Mouse (Mus musculus) gastrocnemius, postnatal 14 days (tissue): ENCODE results near the gene Rbms2. TPM values are rescaled to one million over a fixed set of nuclear protein-coding genes. Genes with fewer than 3 reads are reported as not detected.

ENCODE experiments used
- DNase-seq: peaks from one replicate; pipeline ENCODE4 v3.0.0; 2021; ENCODE audit warnings: mixed read lengths
- intact Hi-C: fragments of 180-260 bp; cut with DNase I; formaldehyde crosslinking; loops from one replicate; pipeline ENCODE4 v1.15.1; 2025; ENCODE audit warnings: low total_unique reads
- total RNA-seq, 2 experiments: library from RNA; stranded (reverse); gene quantifications; 2 replicates each; pipeline ENCODE4 v1.2.3; 2021

The Rbms2 gene
- total RNA-seq, 2 experiments from 2014 or later = 55.2 to 57.9 TPM

DNA sequence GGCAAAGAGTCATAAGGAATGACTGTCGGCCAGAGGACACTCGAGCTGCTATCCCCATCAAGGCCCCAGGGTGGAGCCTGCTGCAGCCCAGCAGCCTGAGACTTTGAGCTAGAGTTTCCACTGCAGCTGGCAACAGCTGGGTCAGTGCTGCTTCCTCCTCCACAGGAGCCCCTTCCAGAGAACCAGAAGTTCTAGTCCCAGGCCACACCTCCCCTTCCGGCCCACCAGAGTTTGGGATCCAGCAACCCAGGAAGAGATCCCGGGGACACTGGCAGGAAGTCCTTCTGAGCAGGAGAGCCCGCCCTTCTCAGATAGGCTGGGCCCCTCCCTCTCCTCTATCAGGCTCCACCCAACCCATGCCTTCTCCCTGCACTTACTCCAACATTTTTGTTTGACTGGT, 30.5 kb downstream of the Rbms2 start:
- peak; percentile 90 for DNase-seq
- intact Hi-C loops = loop anchor here (10.0 kb wide), 1 partner anchor 55 kb away; the partner anchor contains the start of gene Baz2a

- intact Hi-C loops = loop anchor here (10.0 kb wide), 1 partner anchor 54 kb away; the partner anchor contains the start of gene Baz2a
- DNase-seq = no peak
These were observed 31.2 kb downstream of the Rbms2 start for GRCm38 (mm10) chr10:128148789-128149365.

DNA sequence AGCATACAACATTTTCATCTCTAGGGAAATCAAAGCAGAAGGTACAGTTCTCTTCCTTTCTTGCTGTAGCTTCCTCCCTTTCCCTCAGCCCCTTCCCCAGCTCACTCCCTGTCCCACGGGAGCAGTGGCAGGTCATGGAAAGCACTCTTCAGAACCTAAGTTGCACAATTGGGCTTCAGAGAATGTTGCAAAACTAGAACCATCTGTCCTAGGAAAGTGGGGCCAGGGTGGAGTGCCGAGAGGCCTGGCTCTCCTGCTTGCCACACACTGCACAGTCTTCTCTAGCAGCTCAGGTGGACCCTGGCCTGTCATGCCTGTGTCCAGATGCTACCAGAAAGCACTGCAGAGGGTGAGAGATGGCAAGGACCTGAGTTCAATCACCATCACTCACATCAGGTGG, 35.1 kb downstream of the Rbms2 start:
- DNase-seq = no peak
- intact Hi-C loops = loop anchor here (5.0 to 10.0 kb wide), 2 partner anchors 42 to 50 kb away; partner anchors contain the start of gene Baz2a

DNA sequence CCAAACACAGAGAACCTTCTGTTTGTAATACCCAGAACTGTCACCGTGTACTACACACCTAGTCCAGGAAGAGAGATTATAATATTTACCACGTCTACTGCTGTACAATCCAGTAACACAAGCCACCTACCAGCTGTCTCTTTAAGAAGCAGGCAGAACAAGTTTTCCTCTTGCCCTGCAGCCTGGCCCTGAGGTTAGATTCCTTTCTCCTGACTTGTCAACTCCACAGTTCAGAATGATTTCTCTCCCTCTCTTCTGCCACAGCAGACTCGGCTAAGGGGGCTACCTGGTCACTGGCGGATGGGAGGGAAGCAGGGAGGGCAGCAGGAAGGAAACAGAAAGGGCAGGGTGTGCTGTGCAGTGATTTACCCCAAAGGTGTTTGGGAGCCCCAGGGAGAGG, 36.4 kb downstream of the Rbms2 start:
- DNase-seq = no peak
- intact Hi-C loops = loop anchor here (5.0 to 10.0 kb wide), 2 partner anchors 44 to 49 kb away; partner anchors contain the start of gene Baz2a

DNA sequence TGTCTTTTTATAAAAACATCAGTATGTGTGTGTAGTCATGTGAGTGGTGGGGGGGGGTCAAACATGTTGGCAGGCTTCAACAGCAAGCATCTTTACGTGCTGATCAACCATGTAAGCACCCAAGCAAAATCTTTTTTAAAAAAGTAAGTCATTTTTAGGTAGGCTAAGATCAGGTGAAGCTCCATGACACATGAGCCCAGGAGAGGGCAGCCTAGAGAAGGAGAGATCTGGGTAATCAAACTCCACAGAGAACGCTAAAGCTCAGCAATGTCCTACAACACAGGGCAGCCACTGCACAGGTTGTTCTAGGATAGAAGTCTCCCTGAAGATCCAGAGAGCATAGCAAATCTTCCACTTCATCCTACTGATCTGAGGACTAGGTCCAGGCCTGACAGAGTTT, 37.9 kb downstream of the Rbms2 start:
- DNase-seq = no peak
- intact Hi-C loops = loop anchor here (5.0 to 10.0 kb wide), 2 partner anchors 45 to 47 kb away; partner anchors contain the start of gene Baz2a

DNA sequence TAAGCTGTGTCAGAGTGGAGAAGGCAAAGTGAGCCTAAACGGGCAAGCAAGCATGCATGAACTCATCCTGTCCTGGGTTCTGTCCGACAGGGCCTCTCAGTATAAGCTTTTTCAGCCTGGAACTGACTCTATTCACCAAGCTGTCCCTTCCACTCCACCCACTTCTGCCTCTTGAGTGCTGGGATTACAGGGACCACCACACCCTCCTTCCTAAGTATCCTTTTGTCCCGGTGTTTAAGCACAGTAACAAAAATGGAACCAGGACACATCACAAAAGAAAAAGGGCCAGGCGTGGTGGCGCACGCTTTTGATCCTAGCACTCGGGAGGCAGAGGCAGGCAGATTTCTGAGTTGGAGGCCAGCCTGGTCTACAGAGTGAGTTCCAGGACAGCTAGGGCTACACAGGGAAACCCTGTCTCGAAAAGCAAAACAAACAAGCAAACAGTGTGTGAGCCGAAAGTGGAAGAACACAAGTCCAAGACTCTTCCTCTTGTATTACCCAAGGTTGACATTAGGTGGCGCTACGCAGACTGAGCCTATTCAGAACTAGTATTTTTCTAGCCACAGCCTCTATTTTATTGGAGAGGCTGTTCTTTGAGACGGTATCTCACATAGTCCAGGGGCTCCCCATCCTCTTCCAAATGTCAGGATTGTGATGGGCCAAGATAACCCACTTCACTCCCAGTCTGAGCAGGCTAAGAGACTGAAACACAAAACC, 39.7 kb downstream of the Rbms2 start:
- DNase-seq = no peak
- intact Hi-C loops = loop anchor here (5.0 to 10.0 kb wide), 2 partner anchors 46 to 47 kb away; partner anchors contain the start of gene Baz2a

DNA sequence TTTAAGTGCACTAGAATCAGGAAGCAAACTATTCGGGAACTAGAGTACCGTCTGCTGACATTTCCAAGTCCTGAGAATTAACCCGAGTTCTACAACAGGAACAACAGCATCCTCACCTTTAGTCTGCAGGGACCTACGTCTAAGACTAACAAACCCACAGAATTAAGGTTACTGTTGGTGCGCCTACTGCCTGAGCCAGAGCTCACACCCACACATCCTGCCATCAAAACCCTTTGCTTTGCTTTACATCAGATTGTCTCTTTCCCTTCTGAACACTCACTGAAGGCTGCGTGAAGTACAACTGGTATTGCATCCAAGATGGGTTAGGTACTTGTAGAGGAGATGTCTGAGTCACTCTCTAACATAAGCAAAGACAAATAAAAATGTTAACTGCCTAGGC, 44.7 kb downstream of the Rbms2 start:
- intact Hi-C loops = no loop called here
- DNase-seq = no peak

DNA sequence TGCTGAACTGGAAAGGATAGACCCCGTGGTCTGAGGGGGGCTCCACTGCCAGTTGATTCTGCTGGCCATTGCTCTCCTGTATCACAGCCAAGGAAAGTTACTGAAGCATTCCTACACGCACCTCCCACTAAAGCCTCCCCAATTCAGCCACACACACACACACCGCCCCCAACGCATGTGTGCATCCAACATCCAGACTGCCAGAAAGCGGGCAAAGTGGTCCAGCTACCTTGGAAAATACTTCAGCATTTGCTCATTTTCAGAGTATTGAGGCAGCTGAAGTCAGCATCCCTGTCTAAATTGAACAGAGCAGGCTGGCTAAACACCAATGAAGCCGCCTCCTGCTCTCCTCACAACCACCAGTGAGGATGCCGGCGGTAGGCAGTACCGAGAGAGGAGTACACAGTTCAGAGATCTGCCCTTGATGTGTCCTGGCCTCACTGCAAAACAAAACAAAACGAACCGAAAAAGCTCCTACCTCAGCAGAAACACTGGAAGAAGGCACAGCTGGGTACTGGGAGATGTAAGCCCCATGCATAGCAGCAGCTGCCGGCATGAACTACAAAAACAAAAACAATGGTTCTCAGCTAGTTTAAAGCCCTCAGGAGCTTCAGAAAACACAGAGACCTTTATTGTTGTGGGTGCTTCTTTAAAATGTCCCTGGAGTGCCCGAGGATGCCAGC, 46.3 kb downstream of the Rbms2 start:
- no peak for DNase-seq
- intact Hi-C loops = no loop called here

DNA sequence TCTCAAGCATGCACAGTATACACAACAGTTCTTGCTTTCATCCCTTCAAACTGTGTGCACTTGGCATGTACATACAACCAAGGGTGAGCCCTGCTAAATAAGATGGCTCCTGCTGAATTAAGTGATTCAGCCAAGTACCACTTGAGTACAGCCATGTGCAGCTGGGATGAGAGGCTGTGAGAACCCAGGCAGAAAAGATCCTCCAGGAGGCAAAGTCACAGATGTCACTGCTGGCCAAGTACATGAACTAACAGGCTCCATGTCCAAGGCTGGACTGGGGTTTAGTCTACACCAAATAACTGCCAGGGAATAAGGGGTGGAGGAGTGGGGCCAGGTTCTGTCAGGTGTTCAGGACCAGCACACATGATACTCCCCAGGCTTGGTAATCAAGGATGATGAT, 48.3 kb downstream of the Rbms2 start:
- intact Hi-C loops = no loop called here
- DNase-seq = no peak

- intact Hi-C loops = no loop called here
- no peak for DNase-seq
These were observed 48.8 kb downstream of the Rbms2 start for GRCm38 (mm10) chr10:128131297-128131696.

GRCm38 (mm10) chr10:128128143-128128542, 52.0 kb downstream of the Rbms2 start:
- intact Hi-C loops = no loop called here
- no peak for DNase-seq

GRCm38 (mm10) chr10:128127497-128127896, 52.6 kb downstream of the Rbms2 start:
- no peak for DNase-seq
- intact Hi-C loops = no loop called here

DNA sequence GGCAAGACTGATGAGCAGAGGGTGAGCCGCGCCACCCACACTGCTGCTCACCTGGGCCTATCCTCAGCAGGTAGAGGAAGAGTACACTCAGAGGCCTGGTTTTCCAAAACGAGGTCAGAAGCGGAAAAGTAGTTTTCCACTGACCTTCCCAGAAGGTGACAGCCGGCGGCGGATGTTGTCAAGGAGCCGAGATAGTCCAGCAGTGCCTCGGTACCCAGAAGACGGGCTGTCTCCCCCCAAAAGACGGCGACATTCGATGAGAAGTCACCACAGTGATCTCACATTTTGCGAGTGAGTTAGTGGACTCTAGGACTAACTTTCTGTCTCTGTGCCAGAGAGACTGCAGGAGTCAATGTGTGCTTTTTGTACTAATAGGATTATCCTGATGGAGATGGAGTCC, 54.1 kb downstream of the Rbms2 start:
- no peak for DNase-seq
- intact Hi-C loops = no loop called here

DNA sequence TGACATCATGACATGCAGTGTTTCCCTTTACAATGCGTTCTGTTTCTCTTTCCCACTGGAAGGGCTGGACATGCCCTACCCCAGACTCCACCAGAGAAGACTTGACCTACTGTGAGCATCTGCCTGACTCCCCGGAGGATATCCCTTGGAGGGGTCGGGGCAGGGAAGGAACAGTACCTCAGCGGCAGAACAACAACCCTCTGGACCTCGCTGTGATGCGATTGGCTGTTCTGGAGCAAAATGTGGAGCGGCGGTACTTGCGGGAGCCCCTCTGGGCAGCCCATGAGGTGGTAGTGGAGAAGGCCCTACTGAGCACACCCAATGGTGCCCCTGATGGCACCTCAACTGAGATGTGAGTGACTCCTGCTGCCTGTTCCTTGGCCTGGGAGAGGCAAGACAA, 55.3 kb downstream of the Rbms2 start:
- DNase-seq = no peak
- intact Hi-C loops = no loop called here

DNA sequence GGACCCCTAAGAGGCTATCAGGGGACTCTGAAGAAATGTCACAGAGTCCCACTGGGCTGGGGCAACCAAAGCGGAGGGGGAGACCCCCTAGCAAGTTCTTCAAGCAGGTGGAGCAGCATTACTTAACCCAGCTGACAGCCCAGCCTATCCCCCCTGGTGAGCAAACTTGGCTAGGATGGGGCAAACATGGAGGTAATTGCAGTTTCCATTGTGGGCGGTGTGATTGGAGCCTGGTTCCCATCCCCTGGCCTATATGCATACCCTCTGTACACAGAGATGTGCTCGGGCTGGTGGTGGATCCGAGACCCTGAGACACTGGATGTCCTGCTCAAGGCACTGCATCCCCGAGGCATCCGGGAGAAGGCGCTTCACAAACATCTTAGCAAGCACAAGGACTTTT, 56.3 kb downstream of the Rbms2 start:
- intact Hi-C loops = no loop called here
- no peak for DNase-seq

- no peak for DNase-seq
- intact Hi-C loops = no loop called here
These were observed 68.9 kb downstream of the Rbms2 start for GRCm38 (mm10) chr10:128111227-128111626.

- no peak for DNase-seq
These were observed 69.9 kb downstream of the Rbms2 start for GRCm38 (mm10) chr10:128110103-128110761.

DNA sequence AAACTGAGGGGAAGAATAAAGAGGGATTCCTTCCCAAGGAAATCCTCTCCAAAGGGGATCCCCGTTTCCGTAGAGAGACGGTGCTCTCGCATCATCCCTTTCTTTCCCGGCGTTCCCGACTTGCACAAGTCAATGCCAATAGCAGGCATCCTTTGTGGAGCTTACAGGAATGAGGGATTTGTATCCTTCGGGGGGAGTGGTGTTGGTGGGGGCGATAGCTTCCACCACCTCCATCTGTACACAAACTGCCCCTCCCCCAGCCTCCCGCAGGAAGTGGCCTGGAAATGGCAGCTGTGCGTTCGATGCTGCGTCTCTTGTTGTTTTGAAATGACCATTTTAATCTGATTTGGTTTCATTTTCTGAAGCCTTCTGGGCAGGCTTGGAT, 82.5 kb downstream of the Rbms2 start:
- peak; percentile 67 for DNase-seq
- intact Hi-C loops = loop anchor here (10.0 kb wide), 1 partner anchor 47 kb away; no protein-coding TSS in a partner anchor

More at GRCm38 (mm10) chr10:128110103-128110761, 69.9 kb downstream of the Rbms2 start:
- intact Hi-C loops = no loop called here

GRCm38 (mm10) chr10:128096693-128097586, 83.2 kb downstream of the Rbms2 start:
- intact Hi-C loops = loop anchor here (10.0 kb wide), 1 partner anchor 48 kb away; no protein-coding TSS in a partner anchor
- peak; percentile 89 for DNase-seq
